Mouse (Mus musculus) heart, embryonic 11.5 days (tissue): ENCODE data around the gene Gm20696. TPM values are rescaled to one million over a fixed set of nuclear protein-coding genes. Genes with fewer than 3 reads are reported as not detected.

Experiments
- ATAC-seq: fragments of 200-750 bp; cut with Nextera tagmentation; replicated peaks from 2 replicates; pipeline ENCODE4 v1.8.0; 2017; ENCODE audit warnings: moderate library complexity; ENCODE audit not compliant: insufficient number of reproducible peaks, low FRiP score, low TSS enrichment
- H3K27ac ChIP-seq: fragments of 300-500 bp; sonication (generic); 2 replicates; pipeline ENCODE4 v1.5.1; 2014; ENCODE audit warnings: mild to moderate bottlenecking, low read depth, low read length
- H3K27me3 ChIP-seq: fragments of 300-500 bp; sonication (generic); 2 replicates; pipeline ENCODE4 v1.6.1; 2014; ENCODE audit warnings: mild to moderate bottlenecking, low read length, mixed read lengths; ENCODE audit not compliant: control insufficient read depth, insufficient read depth
- H3K36me3 ChIP-seq: fragments of 300-500 bp; sonication (generic); 2 replicates; pipeline ENCODE4 v1.6.1; 2014; ENCODE audit warnings: mild to moderate bottlenecking, low read length, moderate library complexity, mixed read lengths; ENCODE audit not compliant: control insufficient read depth, insufficient read depth
- H3K4me1 ChIP-seq: fragments of 300-500 bp; sonication (generic); 2 replicates; pipeline ENCODE4 v1.6.1; 2014; ENCODE audit warnings: low read length; ENCODE audit not compliant: control insufficient read depth, insufficient read depth
- H3K4me2 ChIP-seq: fragments of 300-500 bp; sonication (generic); 2 replicates; pipeline ENCODE4 v1.6.1; 2014; ENCODE audit warnings: mild to moderate bottlenecking, moderate library complexity
- H3K4me3 ChIP-seq: fragments of 300-500 bp; sonication (generic); 2 replicates; pipeline ENCODE4 v1.5.1; 2014; ENCODE audit warnings: low read depth, low read length
- H3K9ac ChIP-seq: fragments of 300-500 bp; sonication (generic); 2 replicates; pipeline ENCODE4 v1.6.1; 2014; ENCODE audit warnings: mild to moderate bottlenecking, low read depth, low read length, moderate library complexity
- H3K9me3 ChIP-seq: fragments of 300-500 bp; sonication (generic); replicated peaks from 2 replicates; pipeline ENCODE4 v1.6.1; 2016; ENCODE audit warnings: low read length; ENCODE audit not compliant: control insufficient read depth
- WGBS: fragments of 180-500 bp; shearing (Covaris S2); extraction: QIAGEN DNeasy Blood & Tissue Kit; methylation state at CpG from one replicate; pipeline ENCODE4 v1.1.7; 2014; ENCODE audit not compliant: insufficient replicate concordance; 5-methylcytosine and 5-hydroxymethylcytosine counted together
- polyA plus RNA-seq: library from polyadenylated mRNA; unstranded; fragments of >200 nt; fragmentation: Nextera tagmentation; extraction: Ambion mirVana; gene quantifications from 2 replicates; pipeline ENCODE4 v1.2.1, GENCODE M21; 2014

Gene Gm20696
- polyA plus RNA-seq, 1 experiment from 2014 or later = 4.0 TPM

DNA sequence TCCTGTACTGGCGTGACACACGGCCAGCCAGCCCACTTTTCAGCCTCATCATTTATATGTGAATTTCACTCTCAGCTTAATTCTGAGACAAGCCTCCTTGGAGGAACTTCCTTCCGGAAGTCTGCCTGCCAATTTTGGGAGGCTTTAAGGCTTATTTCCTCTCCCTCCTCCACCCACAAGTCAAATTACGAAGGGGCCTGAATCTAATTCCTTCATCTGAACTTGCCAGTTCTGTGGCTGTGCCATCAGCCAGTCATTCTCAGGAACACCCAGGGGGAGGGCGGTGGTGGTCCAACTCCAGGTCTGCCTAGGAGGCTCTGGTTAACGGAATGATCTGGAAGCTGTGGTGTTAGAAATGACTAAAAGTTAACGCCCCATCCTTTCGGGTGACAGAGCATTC, 65.7 kb downstream of the Gm20696 start:
- Histone ChIP-seq H3K4me3 (no peak overlapping the region), H3K9ac (no peak overlapping the region), H3K27me3 (no peaks in the 10 kb centered on the region), H3K4me1 (no peaks in the 10 kb centered on the region), H3K27ac (no peak overlapping the region), H3K4me2 (no peak overlapping the region), H3K36me3 (no peaks in the 10 kb centered on the region), H3K9me3 (no peaks in the 10 kb centered on the region)
- ATAC-seq = no peak
- 71% methylated on average over 8 of the region's 8 CpGs for WGBS

DNA sequence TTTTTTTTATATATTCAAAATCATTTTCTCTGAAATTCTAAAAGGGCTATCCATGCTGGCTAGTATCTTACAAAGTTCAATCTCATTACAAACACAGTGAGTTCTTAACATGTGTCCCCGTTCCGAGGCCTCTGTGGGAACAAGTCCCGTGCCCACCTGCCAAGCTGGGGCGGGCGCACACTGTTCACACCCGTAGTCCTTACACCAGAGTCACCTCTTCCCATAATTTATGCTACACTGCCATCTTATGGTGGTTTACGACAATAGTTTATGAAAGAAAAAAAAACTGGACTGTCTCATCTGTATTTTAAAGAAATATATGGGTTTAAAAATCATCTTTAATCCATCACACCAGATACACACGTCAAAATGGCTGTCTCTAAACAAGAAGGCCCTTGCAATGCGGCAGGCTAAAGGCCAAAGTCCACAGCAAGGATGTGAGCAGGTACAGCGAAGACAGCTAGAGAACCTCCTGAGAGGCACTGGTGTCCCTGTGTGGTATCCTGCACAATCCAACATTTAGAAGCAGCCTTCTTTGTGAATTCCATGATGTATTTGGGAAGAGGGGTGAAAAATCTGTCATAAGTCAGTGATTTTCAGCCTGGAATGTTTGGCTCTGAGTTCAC, 66.3 kb downstream of the Gm20696 start:
- Histone ChIP-seq H3K9me3 (no peaks in the 10 kb centered on the region), H3K4me1 (no peaks in the 10 kb centered on the region), H3K9ac (no peak overlapping the region), H3K27me3 (no peaks in the 10 kb centered on the region), H3K36me3 (no peaks in the 10 kb centered on the region), H3K27ac (no peak overlapping the region), H3K4me2 (no peak overlapping the region), H3K4me3 (no peak overlapping the region)
- 44% methylated on average over 10 of the region's 10 CpGs for WGBS
- no peak for ATAC-seq

DNA sequence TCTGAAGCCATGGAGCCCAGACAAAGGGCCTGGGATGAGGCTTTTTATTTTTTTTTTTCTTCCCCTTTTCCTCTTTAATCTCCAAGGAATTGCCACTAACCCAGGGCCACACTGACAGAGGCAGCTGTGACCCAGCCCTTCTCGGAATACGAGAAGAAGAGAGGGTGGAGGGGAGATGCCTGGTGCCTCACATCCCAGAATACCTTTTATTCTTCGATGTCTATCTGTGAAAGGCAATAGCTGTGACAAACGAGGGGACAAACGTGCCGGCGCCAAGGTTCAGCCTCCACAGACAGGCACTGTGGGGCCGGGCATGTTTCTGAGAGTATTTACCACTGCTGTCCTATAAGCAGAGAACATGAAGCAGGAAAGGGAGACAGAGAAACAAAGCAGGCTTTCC, 66.9 kb downstream of the Gm20696 start:
- H3K4me2 ChIP-seq = no peak overlapping the region
- WGBS = 60% methylated on average over 8 of the region's 8 CpGs
- no peaks in the 10 kb centered on the region for H3K27me3 ChIP-seq
- no peak overlapping the region for H3K27ac ChIP-seq
- no peaks in the 10 kb centered on the region for H3K9me3 ChIP-seq
- H3K36me3 ChIP-seq = no peaks in the 10 kb centered on the region
- no peak for ATAC-seq
- no peaks in the 10 kb centered on the region for H3K4me1 ChIP-seq
- no peak overlapping the region for H3K9ac ChIP-seq
- H3K4me3 ChIP-seq = no peak overlapping the region

DNA sequence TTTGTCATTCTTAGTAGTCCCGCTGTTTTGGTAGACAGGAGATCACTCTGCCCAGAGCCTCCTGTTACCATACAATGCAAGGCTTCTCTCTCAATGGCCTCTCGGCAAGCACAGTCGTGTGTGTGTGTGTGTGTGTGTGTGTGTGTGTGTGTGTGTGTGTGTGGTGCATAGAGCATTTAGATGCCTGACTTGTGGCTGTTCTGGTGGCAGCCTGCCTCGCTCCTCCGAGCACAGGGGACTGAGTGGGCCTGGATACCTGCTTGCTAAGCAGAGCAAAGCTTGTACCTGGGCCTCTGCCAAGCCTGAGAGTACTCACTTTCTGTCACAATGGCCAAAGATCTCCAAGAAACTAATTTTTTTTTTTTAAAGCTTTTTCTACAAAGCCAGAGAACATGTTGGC, 67.4 kb downstream of the Gm20696 start:
- H3K9ac ChIP-seq = no peak overlapping the region
- H3K9me3 ChIP-seq = no peaks in the 10 kb centered on the region
- H3K4me2 ChIP-seq = no peak overlapping the region
- no peaks in the 10 kb centered on the region for H3K27me3 ChIP-seq
- ATAC-seq = no peak
- no peaks in the 10 kb centered on the region for H3K4me1 ChIP-seq
- no peak overlapping the region for H3K27ac ChIP-seq
- 69% methylated on average over 5 of the region's 5 CpGs for WGBS
- no peak overlapping the region for H3K4me3 ChIP-seq
- H3K36me3 ChIP-seq = no peaks in the 10 kb centered on the region

DNA sequence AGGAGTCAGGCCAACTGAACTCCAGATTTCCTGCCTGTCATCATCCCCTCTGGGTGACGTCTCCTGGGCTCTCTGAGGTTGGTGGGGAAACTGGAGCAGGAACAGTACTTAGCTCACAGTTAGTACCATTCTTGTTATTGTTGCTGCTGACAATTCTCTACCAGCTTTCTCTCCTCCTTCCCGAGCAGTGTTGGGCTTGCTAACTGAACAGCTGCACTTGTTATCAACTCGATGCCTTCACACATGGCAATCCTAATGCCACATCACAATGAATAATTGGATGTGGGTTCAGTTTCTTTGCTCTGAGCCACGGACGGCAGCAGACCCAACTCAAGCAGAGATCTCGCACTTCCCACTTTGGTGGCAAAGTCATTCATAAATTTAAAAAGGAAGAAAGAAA, 89.6 kb downstream of the Gm20696 start:
- H3K4me2 ChIP-seq = no peak overlapping the region
- H3K4me1 ChIP-seq = no peaks in the 10 kb centered on the region
- WGBS = 53% methylated on average over 6 of the region's 6 CpGs
- no peak for ATAC-seq
- no peaks in the 10 kb centered on the region for H3K36me3 ChIP-seq
- H3K27me3 ChIP-seq = no peaks in the 10 kb centered on the region
- H3K4me3 ChIP-seq = no peak overlapping the region
- no peak overlapping the region for H3K9ac ChIP-seq
- H3K9me3 ChIP-seq = no peaks in the 10 kb centered on the region
- no peak overlapping the region for H3K27ac ChIP-seq

DNA sequence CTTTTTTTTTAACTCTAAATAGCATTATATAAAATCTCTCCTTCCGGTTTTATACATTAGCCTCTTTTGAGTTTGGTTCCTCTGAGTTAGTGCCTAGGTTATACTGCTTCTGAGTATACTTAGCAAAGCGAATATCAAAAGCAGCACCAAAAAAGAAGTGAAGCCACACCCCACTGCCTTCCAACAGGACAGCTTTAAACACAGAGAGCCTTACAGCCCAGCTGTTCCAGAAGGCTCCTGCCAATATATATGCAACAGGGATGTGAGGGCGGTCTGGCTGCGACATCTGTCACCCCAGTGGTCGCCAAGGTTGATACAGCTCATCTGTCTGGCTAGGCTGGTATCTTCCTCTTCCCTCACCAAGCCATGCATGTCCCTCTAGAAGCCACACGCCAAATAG, 91.0 kb downstream of the Gm20696 start:
- no peaks in the 10 kb centered on the region for H3K9me3 ChIP-seq

DNA sequence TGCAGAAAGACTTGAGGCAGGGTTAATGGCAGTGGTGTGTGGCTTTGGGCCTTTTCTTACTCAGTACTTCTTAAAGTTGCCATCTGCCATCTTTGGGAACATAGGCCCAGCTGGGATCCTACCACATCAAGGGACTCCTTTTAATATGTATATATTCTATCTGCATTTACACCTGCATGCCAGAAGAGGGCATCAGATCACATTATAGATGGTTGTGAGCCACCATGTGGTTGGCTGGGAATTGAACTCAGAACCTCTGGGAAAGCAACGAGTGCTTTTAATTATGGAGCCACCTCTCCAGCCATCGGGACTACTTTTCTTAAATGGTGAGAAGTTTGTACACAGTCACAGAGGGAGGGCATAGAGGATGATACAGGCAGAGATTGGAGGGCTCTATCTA, 93.3 kb downstream of the Gm20696 start:
- Histone ChIP-seq H3K36me3 (no peaks in the 10 kb centered on the region), H3K4me3 (no peak overlapping the region), H3K27me3 (no peaks in the 10 kb centered on the region), H3K9ac (no peak overlapping the region), H3K9me3 (no peaks in the 10 kb centered on the region), H3K4me2 (no peak overlapping the region), H3K4me1 (no peaks in the 10 kb centered on the region), H3K27ac (no peak overlapping the region)
- 86% methylated on average over 2 of the region's 2 CpGs for WGBS
- no peak for ATAC-seq

More for the DNA sequence above, 91.0 kb downstream of the Gm20696 start:
- Histone ChIP-seq H3K4me1 (no peaks in the 10 kb centered on the region), H3K4me2 (no peak overlapping the region), H3K4me3 (no peak overlapping the region), H3K27me3 (no peaks in the 10 kb centered on the region), H3K36me3 (no peaks in the 10 kb centered on the region), H3K27ac (no peak overlapping the region), H3K9ac (no peak overlapping the region)
- ATAC-seq = no peak
- 78% methylated on average over 6 of the region's 6 CpGs for whole genome bisulfite sequencing

DNA sequence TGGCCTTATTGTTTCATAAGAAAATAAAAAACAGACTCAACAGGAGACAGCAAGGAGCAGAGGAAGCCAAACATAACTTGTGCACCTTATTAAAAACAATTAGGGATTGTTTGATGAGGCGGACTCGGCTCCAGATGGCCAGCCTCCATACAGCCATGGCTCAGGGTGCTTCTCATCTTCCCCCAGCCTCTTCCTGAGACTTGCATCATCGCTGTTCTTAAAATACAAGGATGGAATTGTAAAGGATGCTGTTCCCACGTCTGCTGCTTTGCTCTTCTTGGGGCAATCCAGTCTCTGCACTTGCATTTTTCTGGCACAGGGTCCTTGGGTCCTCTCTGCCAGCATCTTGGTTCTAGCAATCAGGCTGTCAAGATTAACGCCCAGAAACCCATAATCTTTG, 94.5 kb downstream of the Gm20696 start:
- WGBS = 71% methylated on average over 5 of the region's 5 CpGs

DNA sequence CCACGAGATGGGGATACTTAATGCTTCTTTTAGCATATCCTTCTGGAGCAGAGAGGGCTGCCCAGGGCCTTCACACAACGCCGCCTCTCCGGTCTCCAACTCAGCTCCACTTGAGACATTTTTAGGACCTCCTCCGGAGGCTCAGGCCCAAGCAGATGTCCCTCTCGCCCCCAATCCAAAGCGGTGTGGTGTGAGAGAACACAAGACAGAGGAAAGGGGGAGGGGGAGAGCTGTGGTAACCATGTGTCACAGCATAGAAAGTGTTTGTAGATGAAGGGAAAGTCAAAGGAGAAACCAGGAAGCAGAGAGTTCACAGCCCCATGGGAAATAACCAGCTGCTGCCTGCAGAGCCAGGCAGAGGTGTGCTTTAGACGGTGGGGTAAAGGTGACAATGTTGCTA, 99.7 kb downstream of the Gm20696 start:
- H3K4me1 ChIP-seq = no peaks in the 10 kb centered on the region
- H3K4me3 ChIP-seq = no peak overlapping the region
- no peaks in the 10 kb centered on the region for H3K27me3 ChIP-seq
- no peaks in the 10 kb centered on the region for H3K9me3 ChIP-seq
- H3K27ac ChIP-seq = no peak overlapping the region
- WGBS = 46% methylated on average over 8 of the region's 8 CpGs
- H3K36me3 ChIP-seq = no peaks in the 10 kb centered on the region
- no peak overlapping the region for H3K9ac ChIP-seq
- H3K4me2 ChIP-seq = no peak overlapping the region
- no peak for ATAC-seq

More for the DNA sequence above, 94.5 kb downstream of the Gm20696 start:
- Histone ChIP-seq H3K4me2 (no peak overlapping the region), H3K27me3 (no peaks in the 10 kb centered on the region), H3K9me3 (no peaks in the 10 kb centered on the region), H3K36me3 (no peaks in the 10 kb centered on the region), H3K4me1 (no peaks in the 10 kb centered on the region), H3K4me3 (no peak overlapping the region), H3K9ac (no peak overlapping the region), H3K27ac (no peak overlapping the region)
- ATAC-seq = no peak
